Mouse (Mus musculus): Measurements from ENCODE around the gene Kcnc3.

The Kcnc3 gene

GRCm38 (mm10) chr7:44590402-44591347, at the start of gene Kcnc3:
Kcnc3 (plus strand) TSS chr7:44590664.
- peak; percentile 76 to 81 for DNase-seq (ENCODE audit: low spot score in 2 of 2)

GRCm38 (mm10) chr7:44542555-44542954, 47.9 kb upstream of the Kcnc3 start:
- DNase-seq (ENCODE audit: low spot score in 2 of 2): no peak

GRCm38 (mm10) chr7:44543071-44543470, 47.4 kb upstream of the Kcnc3 start:
- DNase-seq (ENCODE audit: low spot score in 2 of 2): no peak

GRCm38 (mm10) chr7:44546274-44546673, 44.2 kb upstream of the Kcnc3 start:
- DNase-seq (ENCODE audit: low spot score in 2 of 2): no peak

- DNase-seq (ENCODE audit: low spot score in 2 of 2): no peak
These were observed 43.4 kb upstream of the Kcnc3 start for GRCm38 (mm10) chr7:44547041-44547440.

- DNase-seq (ENCODE audit: low spot score in 2 of 2): no peak
These were observed 42.7 kb upstream of the Kcnc3 start for GRCm38 (mm10) chr7:44547725-44548124.

GRCm38 (mm10) chr7:44548497-44549087, 41.9 kb upstream of the Kcnc3 start, which contains the start of gene Pold1:
Pold1 (minus strand) TSS chr7:44548849.
- peak; percentile 98 to 100 for DNase-seq (ENCODE audit: low spot score in 2 of 2)

GRCm38 (mm10) chr7:44549621-44550408, 40.6 kb upstream of the Kcnc3 start:
- DNase-seq (ENCODE audit: low spot score in 2 of 2): no peak

- no peak for DNase-seq (ENCODE audit: low spot score in 2 of 2)
These were observed 40.1 kb upstream of the Kcnc3 start for GRCm38 (mm10) chr7:44550409-44550678.

- no peak for DNase-seq (ENCODE audit: low spot score in 2 of 2)
These were observed 39.2 kb upstream of the Kcnc3 start for GRCm38 (mm10) chr7:44551301-44551700.

GRCm38 (mm10) chr7:44551731-44552130, 38.7 kb upstream of the Kcnc3 start:
- no peak for DNase-seq (ENCODE audit: low spot score in 2 of 2)

- no peak for DNase-seq (ENCODE audit: low spot score in 2 of 2)
These were observed 38.1 kb upstream of the Kcnc3 start for GRCm38 (mm10) chr7:44552141-44552908.

GRCm38 (mm10) chr7:44553196-44553764, 37.2 kb upstream of the Kcnc3 start:
- DNase-seq (ENCODE audit: low spot score in 2 of 2): peak in 1 of 2 experiments; percentile 50

GRCm38 (mm10) chr7:44553826-44554225, 36.6 kb upstream of the Kcnc3 start, which contains the start of gene Nr1h2:
Nr1h2 (minus strand) TSS chr7:44553951.
- peak; percentile 94 to 96 for DNase-seq (ENCODE audit: low spot score in 2 of 2)

- no peak for DNase-seq (ENCODE audit: low spot score in 2 of 2)
These were observed 32.8 kb upstream of the Kcnc3 start for GRCm38 (mm10) chr7:44557629-44558028.

- DNase-seq (ENCODE audit: low spot score in 2 of 2): peak in 1 of 2 experiments; percentile 69
These were observed 29.7 kb upstream of the Kcnc3 start for GRCm38 (mm10) chr7:44560435-44561400.

GRCm38 (mm10) chr7:44563284-44563683, 27.2 kb upstream of the Kcnc3 start:
- DNase-seq (ENCODE audit: low spot score in 2 of 2): no peak

GRCm38 (mm10) chr7:44564486-44564885, 26.0 kb upstream of the Kcnc3 start:
- no peak for DNase-seq (ENCODE audit: low spot score in 2 of 2)

GRCm38 (mm10) chr7:44565414-44565813, 25.1 kb upstream of the Kcnc3 start:
- no peak for DNase-seq (ENCODE audit: low spot score in 2 of 2)

GRCm38 (mm10) chr7:44568803-44569202, 21.7 kb upstream of the Kcnc3 start:
- DNase-seq (ENCODE audit: low spot score in 2 of 2): no peak

All from heart, adult 9 months (tissue).